Mouse (Mus musculus) A20 (cell line): ENCODE data around the gene Gm9970.
"Not testable (repeated sequence)": the region's sequence is repeated elsewhere in the genome, so short reads cannot be mapped to it uniquely, and the experiment has no call there.

Experiments
- DNase-seq: peaks from one replicate; pipeline ENCODE4 v3.0.0-alpha.2; 2011; ENCODE audit warnings: low read depth, low spot score

The Gm9970 gene

GRCm38 (mm10) chr5:31222696-31223095 is 18.3 kb downstream of the Gm9970 start:
- no peak for DNase-seq

GRCm38 (mm10) chr5:31221304-31221945 is 19.6 kb downstream of the Gm9970 start:
- DNase-seq: peak; percentile 87

GRCm38 (mm10) chr5:31220448-31221303 is 20.4 kb downstream of the Gm9970 start, which contains the start of gene Ppm1g:
Ppm1g (minus strand) TSS chr5:31220687.
- peak; percentile 97 for DNase-seq

- DNase-seq: no peak
These were observed 21.1 kb downstream of the Gm9970 start for GRCm38 (mm10) chr5:31219911-31220447.

- peak; percentile 28 for DNase-seq
These were observed 21.6 kb downstream of the Gm9970 start for GRCm38 (mm10) chr5:31219474-31219873.

GRCm38 (mm10) chr5:31219070-31219469 is 22.0 kb downstream of the Gm9970 start:
- peak; percentile 38 for DNase-seq

- DNase-seq: peak; percentile 62
These were observed 22.7 kb downstream of the Gm9970 start for GRCm38 (mm10) chr5:31218294-31218693.

GRCm38 (mm10) chr5:31216554-31216953 is 24.5 kb downstream of the Gm9970 start:
- not testable (repeated sequence) for DNase-seq

- DNase-seq: no peak
These were observed 36.6 kb downstream of the Gm9970 start for GRCm38 (mm10) chr5:31204421-31204820.

GRCm38 (mm10) chr5:31203866-31204265 is 37.2 kb downstream of the Gm9970 start:
- DNase-seq: no peak

- DNase-seq: no peak
These were observed 38.1 kb downstream of the Gm9970 start for GRCm38 (mm10) chr5:31202933-31203332.

- DNase-seq: peak; percentile 98
These were observed 39.1 kb downstream of the Gm9970 start, which contains the start of gene Zfp513 for GRCm38 (mm10) chr5:31201742-31202590. Zfp513 (minus strand) TSS chr5:31202303.

GRCm38 (mm10) chr5:31201042-31201741 is 39.8 kb downstream of the Gm9970 start:
- peak; percentile 87 for DNase-seq

GRCm38 (mm10) chr5:31200327-31200768 is 40.7 kb downstream of the Gm9970 start:
- DNase-seq: peak; percentile 57

GRCm38 (mm10) chr5:31199893-31200292 is 41.1 kb downstream of the Gm9970 start:
- DNase-seq: peak; percentile 63

- no peak for DNase-seq
These were observed 41.6 kb downstream of the Gm9970 start for GRCm38 (mm10) chr5:31199321-31199892.

GRCm38 (mm10) chr5:31198616-31199320 is 42.3 kb downstream of the Gm9970 start:
- no peak for DNase-seq

GRCm38 (mm10) chr5:31198170-31198569 is 42.9 kb downstream of the Gm9970 start:
- no peak for DNase-seq

GRCm38 (mm10) chr5:31197072-31197471 is 44.0 kb downstream of the Gm9970 start:
- DNase-seq: no peak

- DNase-seq: no peak
These were observed 44.8 kb downstream of the Gm9970 start for GRCm38 (mm10) chr5:31196207-31196606.
